Mouse (Mus musculus) ES-Bruce4 (cell line): Measurements from ENCODE around the gene Sugct.

Source experiments
- CTCF ChIP-seq: IDR thresholded peaks from one replicate; pipeline ENCODE4 v1.8.1; 2011; ENCODE audit warnings: low read depth, low read length
- POLR2A ChIP-seq: IDR thresholded peaks from one replicate; pipeline ENCODE4 v1.8.1; 2011; ENCODE audit warnings: low read length; ENCODE audit not compliant: insufficient read depth

DNA sequence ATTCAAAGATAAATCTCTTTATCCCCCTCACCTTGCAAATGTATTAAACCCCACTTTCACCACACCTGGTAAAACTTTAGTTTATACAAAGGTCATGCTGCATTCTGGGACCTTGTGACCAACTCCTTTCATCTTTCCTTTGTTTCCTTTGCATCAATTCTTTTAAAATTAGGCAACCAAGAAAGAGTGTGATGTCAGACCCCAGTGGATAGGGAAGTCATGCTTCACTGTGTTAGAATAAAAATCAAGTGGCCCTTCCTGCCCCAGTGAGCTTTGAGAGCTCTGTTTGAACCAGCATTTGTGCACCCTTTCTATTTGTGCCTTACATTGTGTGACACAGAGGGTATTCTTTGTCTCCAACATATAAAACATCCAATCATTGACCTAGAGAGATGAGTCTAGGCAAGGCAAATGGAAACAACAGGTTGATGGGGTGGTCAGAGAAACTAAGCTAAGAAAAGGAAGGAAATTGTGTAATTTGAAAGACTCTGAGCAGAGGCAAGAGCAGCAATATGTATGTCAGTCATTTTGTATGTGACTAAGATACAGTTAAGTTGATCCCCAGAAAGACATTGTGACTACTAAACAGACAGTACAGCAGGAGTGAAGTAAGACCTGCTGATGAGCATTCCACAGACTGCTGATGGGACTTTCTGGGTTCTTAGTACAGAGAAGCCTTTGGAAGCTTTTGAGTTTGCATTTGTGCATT, 797.1 kb downstream of the Sugct start:
- no peak for TF ChIP-seq CTCF
- TF ChIP-seq POLR2A = no peak
